Mouse (Mus musculus) embryonic fibroblast, embryonic 13.5 days (primary cell): ENCODE data around the gene Rgsl1. TPM values are rescaled to one million over a fixed set of nuclear protein-coding genes. Genes with fewer than 3 reads are reported as not detected.
"Not testable (repeated sequence)": the region's sequence is repeated elsewhere in the genome, so short reads cannot be mapped to it uniquely, and the experiment has no call there.

Experiments
- H3K27ac ChIP-seq: 2 replicates; pipeline ENCODE4 v1.5.1; 2012; ENCODE audit warnings: low read length, control low read depth, inconsistent platforms; ENCODE audit not compliant: insufficient read depth
- H3K4me1 ChIP-seq: 2 replicates; pipeline ENCODE4 v1.6.1; 2011; ENCODE audit warnings: low read length; ENCODE audit not compliant: control insufficient read depth, insufficient read depth
- H3K4me3 ChIP-seq: 2 replicates; pipeline ENCODE4 v1.5.1; 2011; ENCODE audit warnings: mild to moderate bottlenecking, control low read depth, low read length; ENCODE audit not compliant: insufficient read depth
- CTCF ChIP-seq: IDR thresholded peaks from 2 replicates; pipeline ENCODE4 v1.5.1; 2011; ENCODE audit warnings: mild to moderate bottlenecking, control low read depth, low read length, moderate library complexity, borderline replicate concordance; ENCODE audit not compliant: insufficient read depth
- POLR2A ChIP-seq: IDR thresholded peaks from 2 replicates; pipeline ENCODE4 v1.6.1; 2011; ENCODE audit warnings: low read depth, mild to moderate bottlenecking, control low read depth, low read length, moderate library complexity
- polyA plus RNA-seq: library from polyadenylated mRNA; stranded (reverse); fragments of >200 nt; gene quantifications from 2 replicates; pipeline ENCODE4 v1.2.4, GENCODE M21; 2011; ENCODE audit warnings: low read depth; ENCODE audit not compliant: missing spikeins, insufficient read length

The Rgsl1 gene
- polyA plus RNA-seq, 1 experiment: not detected

DNA sequence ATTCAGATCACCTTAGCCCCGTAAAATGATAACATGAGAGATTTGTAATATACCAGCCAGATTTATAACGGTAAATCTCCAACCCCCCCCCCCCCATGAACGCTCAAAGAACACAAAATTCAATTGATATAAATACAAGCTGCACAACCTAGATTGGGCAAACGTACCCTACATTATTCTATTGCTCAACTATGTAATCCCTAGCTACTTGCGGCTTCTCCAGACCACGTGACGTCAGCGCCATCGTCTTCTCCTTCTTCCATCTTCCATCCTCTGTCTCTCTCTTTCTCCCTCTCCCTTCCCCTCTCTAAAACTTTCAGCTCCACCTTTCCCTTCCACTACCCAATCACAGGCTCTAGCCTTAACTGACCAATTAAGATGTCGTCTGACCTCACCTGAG, 65.7 kb downstream of the Rgsl1 start:
- Histone ChIP-seq H3K4me1 (peaks cover 2% of the 10 kb centered on the region; the same call in 1 of the 2 replicates), H3K4me3 (no peak overlapping the region), H3K27ac (no peak overlapping the region)
- no peak for TF ChIP-seq POLR2A
- no peak for TF ChIP-seq CTCF

DNA sequence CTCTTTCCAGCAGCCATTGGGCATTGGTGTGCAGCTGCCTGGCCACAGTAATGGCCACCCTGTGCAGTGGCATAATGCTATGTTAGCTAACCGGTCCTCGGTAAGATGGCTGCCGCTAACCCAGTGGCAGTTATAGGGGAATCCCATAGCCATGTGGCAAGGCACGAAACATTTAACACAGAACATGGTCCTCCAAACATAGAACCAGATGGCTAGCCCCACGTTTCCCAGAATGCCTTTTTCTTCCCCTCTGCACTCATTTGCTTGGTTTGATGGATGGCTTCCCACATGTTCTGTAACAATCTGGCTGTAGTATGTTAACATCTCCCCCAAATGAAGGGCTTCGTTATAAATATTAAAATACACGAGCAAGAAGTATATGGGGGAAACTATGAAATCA, 67.7 kb downstream of the Rgsl1 start:
- TF ChIP-seq POLR2A: no peak
- no peak for TF ChIP-seq CTCF
- Histone ChIP-seq H3K27ac (no peak overlapping the region), H3K4me1 (peaks cover 2% of the 10 kb centered on the region; the same call in 1 of the 2 replicates), H3K4me3 (no peak overlapping the region)

DNA sequence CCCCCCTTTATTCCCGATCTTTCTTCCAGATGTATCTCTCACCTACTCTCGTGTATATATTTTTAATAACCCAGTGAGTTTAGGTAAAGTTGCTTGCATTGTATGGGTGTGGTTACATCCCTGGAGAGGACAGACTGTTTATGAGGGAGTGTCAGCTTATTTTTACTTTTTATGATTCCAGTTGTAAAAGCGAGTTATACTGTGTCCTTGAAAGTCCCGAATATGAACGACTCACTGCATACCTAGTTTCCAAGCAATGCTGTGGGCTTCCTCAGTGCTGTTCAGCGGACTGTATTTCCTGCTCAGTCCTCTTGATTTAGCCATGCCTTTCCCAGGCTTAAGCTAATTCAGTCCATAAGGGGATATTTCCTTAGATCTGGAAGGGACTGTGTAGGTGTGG, 68.8 kb downstream of the Rgsl1 start:
- Histone ChIP-seq H3K4me3 (no peak overlapping the region), H3K27ac (no peak overlapping the region), H3K4me1 (peaks cover 2% of the 10 kb centered on the region; the same call in 1 of the 2 replicates)
- no peak for TF ChIP-seq CTCF
- no peak for TF ChIP-seq POLR2A

DNA sequence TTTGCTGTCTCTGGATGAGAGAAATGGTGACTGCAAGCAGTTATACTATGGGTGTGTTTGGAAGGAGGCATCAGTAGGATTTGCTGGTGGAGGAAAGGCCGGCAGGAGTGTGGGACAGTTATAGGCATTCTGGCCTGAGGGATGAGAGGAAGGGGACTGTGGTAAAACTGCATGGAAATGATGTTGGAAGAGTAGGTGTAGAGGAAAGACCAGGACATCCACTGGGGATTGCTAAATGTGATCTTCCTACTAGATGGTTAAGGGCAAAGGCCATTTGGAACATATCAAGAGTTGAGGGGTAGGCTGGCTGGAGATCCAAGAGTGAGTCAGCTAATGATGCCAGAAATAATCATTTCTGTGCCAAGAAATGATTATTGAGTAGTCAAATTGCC, 73.2 kb downstream of the Rgsl1 start:
- H3K27ac ChIP-seq: no peak overlapping the region
- H3K4me3 ChIP-seq: no peak overlapping the region

DNA sequence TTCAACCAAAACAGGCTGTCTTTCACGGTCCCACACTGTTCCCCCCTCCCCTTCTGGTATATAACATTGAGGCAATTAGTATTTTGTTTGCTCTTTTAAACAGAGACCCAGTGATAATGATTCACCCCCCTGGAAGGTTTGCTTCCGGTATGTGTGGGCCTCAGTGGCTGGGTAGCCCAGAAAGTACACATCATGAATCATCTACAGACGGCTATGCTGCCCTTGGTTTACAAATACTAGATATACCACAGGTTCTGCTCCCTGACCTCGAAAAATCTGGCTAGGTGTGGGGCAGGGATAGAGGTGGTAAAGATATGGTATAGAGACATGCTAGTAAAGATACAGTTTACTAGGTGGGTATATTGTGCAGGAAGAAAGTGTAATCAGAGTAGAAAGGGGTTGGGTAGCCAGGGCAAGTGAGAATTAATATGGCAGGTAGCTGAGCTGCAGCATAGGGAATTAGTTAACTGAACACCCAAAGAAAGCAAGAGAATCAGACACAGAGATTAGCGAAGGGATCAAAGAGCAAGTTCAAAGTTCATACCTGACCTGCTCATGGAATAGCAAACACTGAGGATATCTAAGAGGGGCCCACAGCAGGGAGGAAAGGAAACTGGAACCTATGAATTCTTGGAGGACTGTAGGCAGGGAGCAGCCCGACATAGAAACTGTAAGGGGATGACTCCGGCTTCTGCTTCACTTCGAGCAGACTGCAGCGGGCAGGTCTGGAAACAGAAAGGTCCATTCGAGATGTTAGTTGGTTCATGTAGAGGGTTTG, 73.8 kb downstream of the Rgsl1 start:
- TF ChIP-seq POLR2A (no peak), CTCF (no peak)
- no peak overlapping the region for H3K27ac ChIP-seq
- peaks cover under 1% of the 10 kb centered on the region; the same call in 1 of the 2 replicates for H3K4me1 ChIP-seq
- no peak overlapping the region for H3K4me3 ChIP-seq

More for the DNA sequence above, 73.2 kb downstream of the Rgsl1 start:
- TF ChIP-seq CTCF (no peak), POLR2A (no peak)
- H3K4me1 ChIP-seq: peaks cover 2% of the 10 kb centered on the region; the same call in 1 of the 2 replicates

DNA sequence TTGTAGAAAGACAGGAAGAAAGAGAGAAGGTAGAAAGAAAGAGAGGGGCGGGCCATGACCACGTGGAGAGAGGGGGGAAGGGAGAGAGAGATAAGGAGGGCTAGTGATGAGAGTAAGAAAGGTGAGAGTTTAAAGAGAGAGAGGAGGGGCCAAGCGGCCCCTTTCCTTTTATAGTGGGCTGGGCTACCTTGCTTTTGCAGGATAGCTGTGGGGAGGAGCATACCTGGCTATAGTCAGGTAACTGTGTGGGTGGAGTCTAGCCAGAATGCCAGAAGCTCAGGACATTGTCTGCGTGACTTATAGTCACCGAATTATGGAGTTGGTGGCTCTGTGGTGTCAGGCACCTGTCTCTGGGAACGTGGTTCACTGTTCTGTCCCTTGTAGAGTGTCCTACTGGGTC, 74.4 kb downstream of the Rgsl1 start:
- H3K27ac ChIP-seq, H3K4me3 ChIP-seq, H3K4me1 ChIP-seq: not testable (repeated sequence)

DNA sequence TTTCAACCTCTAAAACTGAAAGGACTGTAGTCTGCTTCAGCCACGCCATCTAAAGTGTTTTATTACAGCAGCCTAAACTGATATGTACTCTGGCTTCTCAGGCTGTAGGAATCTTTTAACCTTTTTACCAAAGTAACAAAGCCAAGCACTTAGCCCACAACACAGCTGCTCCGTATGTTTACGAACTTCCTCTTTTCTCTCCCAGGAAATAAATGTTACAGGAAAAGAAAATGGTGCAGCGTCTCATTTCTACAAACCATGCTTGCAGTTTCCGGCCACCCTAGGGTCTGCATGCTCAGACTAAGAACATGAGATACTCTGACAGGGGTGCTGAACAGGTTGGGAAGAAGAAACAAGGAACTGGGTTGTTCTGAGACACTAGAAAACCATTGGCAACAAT, 75.5 kb downstream of the Rgsl1 start:
- H3K27ac ChIP-seq: no peak overlapping the region
- H3K4me3 ChIP-seq: no peak overlapping the region
- no peaks in the 10 kb centered on the region for H3K4me1 ChIP-seq
- TF ChIP-seq CTCF: no peak
- no peak for TF ChIP-seq POLR2A

DNA sequence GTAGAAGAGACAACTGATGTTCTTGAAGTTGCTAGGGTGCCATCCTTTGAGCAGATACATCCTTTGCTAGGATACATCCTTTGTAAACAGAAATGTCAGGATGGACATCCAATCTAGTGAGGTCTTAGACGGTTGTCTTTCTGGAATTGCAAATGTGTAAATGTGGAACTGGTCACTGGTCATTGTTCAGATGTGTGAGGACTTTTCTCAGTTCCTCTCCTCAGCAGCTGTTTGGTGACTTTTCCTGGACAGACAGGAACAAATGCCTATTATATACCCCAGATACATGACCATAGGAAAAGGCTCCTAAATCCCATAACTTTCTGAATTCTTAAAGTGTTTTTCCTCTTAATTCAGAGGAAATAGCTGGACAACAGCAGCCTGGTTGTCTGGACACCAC, 76.7 kb downstream of the Rgsl1 start:
- no peak overlapping the region for H3K27ac ChIP-seq
- no peak for TF ChIP-seq POLR2A
- H3K4me3 ChIP-seq: no peak overlapping the region
- H3K4me1 ChIP-seq: no peaks in the 10 kb centered on the region

DNA sequence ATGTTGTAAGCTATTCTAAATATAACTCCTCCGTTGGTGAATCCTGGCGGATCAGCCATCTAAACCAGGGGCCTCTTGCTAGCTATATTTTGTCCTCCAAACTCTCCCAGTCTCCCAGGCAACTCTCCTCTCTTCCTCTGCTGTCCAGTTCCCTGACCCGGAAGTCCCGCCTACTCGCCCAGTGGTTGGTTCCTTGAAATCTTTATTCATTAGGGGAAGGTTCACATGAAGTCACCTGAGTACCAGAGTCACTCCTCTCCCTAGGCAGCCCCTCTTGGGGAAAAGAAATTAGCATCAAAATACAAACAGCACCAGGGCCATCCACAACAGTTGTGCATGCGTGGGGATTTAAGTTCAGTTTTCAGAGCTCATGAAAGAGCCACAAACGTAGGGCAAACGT, 77.6 kb downstream of the Rgsl1 start:
- H3K4me1 ChIP-seq: no peaks in the 10 kb centered on the region
- H3K27ac ChIP-seq: no peak overlapping the region
- TF ChIP-seq POLR2A (no peak), CTCF (no peak)
- H3K4me3 ChIP-seq: no peak overlapping the region

DNA sequence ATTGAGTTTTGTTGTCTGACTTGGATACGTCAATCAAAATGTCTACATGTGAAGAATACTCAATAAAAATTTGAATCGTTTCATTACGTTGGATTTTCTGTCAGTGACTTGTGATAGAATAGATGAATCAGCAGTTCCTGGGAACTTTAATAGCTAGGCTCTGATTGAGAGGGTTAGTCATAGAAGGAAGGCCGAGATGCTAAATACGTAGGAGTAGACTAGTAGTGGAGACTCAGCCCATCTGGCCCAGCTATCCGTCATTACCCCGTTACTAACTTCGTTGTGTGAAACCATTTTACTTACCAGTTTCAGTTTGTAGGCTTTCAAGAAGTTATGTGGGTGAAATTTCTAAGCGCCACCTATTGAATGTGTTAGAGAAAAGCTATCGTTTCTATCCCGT, 79.8 kb downstream of the Rgsl1 start:
- TF ChIP-seq CTCF: no peak
- no peak for TF ChIP-seq POLR2A
- no peak overlapping the region for H3K4me3 ChIP-seq
- H3K4me1 ChIP-seq: no peaks in the 10 kb centered on the region
- no peak overlapping the region for H3K27ac ChIP-seq

DNA sequence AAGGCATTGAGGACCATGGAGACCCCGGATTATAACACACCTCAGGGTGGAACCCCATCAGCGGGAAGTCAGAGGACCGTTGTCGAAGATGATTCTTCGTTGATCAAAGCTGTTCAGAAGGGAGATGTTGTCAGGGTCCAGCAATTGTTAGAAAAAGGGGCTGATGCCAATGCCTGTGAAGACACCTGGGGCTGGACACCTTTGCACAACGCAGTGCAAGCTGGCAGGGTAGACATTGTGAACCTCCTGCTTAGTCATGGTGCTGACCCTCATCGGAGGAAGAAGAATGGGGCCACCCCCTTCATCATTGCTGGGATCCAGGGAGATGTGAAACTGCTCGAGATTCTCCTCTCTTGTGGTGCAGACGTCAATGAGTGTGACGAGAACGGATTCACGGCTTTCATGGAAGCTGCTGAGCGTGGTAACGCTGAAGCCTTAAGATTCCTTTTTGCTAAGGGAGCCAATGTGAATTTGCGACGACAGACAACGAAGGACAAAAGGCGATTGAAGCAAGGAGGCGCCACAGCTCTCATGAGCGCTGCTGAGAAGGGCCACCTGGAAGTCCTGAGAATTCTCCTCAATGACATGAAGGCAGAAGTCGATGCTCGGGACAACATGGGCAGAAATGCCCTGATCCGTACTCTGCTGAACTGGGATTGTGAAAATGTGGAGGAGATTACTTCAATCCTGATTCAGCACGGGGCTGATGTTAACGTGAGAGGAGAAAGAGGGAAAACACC, 90.0 kb downstream of the Rgsl1 start:
- no peak overlapping the region for H3K27ac ChIP-seq
- no peak overlapping the region for H3K4me3 ChIP-seq
- TF ChIP-seq POLR2A (no peak), CTCF (no peak)
- H3K4me1 ChIP-seq: peaks cover 5% of the 10 kb centered on the region; the same call in 1 of the 2 replicates
